Mouse (Mus musculus) layer of hippocampus, postnatal 36 days (tissue): ENCODE measurements around the gene C530025M09Rik. TPM values are rescaled to one million over a fixed set of nuclear protein-coding genes. Genes with fewer than 3 reads are reported as not detected.

ENCODE experiments used
- DNase-seq, 2 experiments: peaks; one replicate each; pipeline ENCODE4 v3.0.0; 2022
- total RNA-seq, 2 experiments: library from RNA; stranded (reverse); gene quantifications; 2 replicates each; pipeline ENCODE4 v1.2.3; 2021

The C530025M09Rik gene
- total RNA-seq: under 1 TPM; 0.55 to 0.61 TPM

DNA sequence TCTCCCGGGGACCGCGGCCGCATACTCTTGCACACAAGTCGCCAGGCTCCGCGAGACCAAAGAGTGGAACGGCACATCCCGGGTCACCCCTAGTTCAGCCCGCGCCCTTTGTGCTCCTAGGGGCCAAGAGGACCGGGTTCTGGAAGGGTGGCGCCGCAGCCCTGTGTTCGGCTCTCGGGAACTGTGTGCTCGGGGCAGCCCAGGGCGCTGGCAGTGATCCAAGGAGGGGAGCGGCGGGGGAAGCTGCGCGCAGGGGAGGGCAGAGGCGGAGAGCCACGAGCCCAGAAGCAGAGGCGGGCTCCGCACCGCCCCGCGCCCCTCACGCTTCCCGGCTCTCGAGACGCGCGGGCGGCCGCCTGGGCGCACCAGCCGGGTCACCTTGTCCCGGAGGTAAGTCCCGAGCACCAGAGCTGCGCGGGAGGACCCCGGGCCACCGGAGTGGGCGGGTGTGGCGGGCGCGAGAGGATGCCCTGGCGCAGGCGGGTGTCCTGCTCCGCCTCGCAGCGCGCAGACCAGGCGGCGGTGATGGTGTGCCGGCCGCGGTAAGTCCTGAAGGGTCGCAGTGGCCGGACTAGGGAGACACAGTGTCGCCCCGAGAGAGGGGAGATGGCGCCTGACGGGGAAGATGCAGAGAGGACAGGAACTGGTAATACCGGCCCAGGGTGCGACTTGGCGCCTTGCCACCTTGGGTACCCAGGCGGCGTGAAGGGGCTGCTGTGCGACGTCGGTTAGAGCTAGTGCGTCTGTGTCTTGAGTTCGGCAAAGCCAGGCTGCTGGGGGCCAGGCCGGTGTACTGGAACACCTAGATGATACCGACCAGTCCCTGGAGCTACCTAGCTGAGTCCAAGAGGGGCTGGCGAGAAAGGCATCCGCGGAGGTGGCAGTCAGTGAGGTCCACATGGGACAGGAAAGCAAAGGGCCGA is at the start of gene C530025M09Rik:
Gene C530025M09Rik, minus strand, starts transcription at position 678 of the 923 bp plus-strand sequence.
- DNase-seq: peak; percentile 50 to 53

DNA sequence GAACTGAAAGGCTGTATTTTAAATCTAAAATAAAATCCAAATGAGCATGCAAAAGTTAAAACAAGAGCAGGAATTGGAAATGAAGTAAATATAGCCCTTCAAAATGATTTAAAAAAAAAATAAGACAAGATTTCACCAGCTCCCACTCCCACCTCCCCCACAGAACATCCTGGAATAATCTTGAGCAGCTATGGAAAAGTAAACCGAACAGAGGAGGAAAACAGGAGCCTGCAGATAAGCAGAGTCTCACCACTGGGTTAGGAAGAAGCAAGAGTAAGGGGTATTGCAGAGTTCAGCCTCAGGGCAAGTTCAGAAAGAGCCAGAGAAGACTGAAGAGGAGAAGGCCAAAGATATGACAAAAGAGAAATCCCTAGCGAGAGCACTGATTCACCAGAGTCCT is 46.9 kb upstream of the C530025M09Rik start:
- DNase-seq: no peak

DNA sequence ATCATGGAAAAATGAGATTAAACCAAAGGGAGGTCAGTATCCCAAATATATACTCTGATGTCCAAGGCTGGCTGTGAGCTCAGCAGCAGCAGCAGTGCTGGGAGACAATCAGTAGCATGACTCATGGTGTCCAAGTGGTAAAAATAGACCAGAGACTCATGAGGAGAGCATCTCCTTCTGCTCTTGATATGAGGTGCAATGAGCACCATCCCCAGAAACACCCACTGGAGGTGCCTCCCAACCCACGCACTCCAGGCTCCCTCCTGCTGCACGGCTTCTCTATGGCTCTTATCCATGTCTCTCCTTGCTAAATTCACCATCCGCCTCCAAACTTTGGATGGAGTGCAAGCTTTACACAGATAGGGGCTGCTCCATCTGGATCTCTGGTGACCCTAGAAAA is 42.3 kb upstream of the C530025M09Rik start:
- peak; percentile 59 to 64 for DNase-seq

DNA sequence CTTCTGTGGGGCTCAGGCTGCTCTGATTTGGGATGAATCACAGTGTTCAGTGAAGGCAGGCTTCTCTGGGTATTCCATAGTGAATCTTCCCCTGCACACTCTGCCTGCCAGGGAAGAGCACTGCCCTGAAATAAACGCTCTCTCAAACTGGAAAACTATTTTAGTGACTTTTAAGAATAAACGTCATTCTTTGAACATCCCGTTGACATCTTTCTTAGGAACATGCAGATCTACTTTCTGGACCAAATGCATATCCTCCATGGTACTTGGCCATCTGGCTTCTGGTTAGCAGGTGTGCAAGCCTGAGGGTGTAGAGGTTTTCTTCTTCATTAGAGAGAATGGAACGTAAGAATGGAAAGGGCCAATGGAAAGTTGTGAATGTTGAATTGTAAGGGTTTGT is 41.5 kb upstream of the C530025M09Rik start:
- DNase-seq: no peak

DNA sequence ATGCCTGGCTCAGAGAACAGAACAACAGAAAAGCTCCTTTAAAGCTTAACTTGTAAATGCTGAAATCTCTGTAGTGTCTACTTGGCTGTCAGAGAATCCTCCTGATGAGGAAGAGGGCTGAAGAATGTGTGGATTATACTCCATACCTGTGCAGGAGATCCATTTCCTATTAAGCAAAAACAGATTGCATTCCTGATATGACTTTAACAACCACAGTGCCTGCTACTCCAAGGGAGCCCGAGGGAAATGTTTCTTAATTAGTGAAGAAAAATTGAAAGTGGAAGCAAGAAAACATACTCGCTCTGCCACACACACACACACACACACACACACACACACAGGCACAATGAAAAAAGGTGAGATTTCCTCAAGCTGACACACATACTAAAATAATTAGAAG is 39.5 kb upstream of the C530025M09Rik start:
- no peak for DNase-seq

DNA sequence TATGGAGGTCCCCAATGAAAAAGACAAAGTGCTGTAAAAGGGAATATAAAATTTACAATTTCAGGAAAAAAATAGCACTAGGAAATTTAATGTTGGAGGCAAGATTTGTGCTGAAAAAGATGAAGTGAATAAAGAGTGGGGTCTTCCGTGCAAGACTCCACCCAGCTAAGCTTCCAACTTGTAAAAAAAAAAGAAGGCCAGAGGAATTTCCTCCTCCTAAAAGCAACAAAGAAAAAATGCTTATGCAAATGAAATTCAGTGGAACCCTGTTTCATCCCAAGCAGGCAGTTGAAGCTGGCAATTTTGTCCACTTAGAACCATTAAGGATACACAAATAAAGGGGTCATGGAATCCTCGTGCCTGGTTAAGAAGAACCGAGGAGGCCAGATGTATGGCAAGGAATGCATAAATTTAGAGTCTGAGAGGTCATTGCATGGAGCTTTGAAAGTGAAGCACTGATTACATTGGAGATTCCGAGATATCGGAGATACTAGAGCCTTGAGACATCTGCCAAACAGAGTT is 35.0 kb upstream of the C530025M09Rik start:
- no peak for DNase-seq

DNA sequence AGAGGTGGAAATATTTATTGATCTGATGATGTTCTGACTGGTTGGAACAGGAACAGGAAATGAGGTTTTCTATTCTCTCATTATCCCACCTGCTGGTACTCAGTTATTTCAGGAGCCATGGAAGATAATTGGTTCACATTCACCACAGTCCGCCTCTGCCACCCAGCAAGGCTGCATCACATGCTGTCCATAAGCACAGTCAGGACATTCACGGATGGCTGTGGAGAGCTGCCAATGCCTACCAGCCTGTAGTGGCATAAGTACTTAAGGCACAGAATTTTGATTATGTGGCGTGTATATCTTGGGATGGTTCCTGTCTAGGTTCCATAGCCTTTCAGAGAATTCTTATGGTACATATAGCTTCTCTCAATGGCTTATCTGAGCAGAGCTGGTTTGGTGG is 30.0 kb upstream of the C530025M09Rik start:
- no peak for DNase-seq

DNA sequence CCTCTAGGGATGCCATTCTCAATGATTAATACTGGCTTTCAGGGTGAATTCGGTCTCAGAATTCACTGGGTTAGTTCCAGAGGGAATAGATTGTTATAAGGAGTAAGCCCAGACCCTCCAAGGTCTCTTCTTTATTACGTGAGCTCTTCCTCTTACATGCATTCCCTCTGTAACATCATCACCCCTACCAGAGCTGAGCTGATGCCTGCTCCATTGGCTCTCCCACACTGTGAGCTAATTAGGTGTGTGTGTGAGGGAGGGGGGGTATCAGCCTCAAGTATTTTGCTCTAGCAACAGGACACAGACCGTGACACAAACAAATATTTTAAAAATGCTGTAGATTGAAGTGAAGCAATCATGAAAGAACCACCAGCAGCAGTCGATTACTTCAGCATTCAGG is 17.8 kb upstream of the C530025M09Rik start:
- no peak for DNase-seq

DNA sequence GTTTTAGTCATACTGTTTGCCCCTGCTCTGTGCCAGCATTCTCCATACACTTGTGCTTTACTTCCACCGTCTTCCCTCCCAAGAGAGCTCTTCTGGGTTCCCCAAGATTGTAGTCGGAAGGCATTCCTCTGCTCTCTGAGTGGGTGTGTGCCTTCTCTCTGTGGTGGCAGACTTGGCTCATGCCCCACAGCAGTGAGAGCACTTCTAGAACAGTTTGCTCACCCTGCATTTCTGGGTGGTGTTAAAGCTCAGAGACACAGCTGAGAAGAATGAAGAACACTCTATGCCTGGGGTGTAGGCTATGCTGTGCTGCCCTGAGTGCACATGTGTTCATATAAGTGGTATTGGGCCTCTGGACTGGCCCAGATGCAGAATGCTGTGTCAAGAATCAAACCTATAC is 13.6 kb upstream of the C530025M09Rik start:
- DNase-seq: peak; percentile 18 to 27

DNA sequence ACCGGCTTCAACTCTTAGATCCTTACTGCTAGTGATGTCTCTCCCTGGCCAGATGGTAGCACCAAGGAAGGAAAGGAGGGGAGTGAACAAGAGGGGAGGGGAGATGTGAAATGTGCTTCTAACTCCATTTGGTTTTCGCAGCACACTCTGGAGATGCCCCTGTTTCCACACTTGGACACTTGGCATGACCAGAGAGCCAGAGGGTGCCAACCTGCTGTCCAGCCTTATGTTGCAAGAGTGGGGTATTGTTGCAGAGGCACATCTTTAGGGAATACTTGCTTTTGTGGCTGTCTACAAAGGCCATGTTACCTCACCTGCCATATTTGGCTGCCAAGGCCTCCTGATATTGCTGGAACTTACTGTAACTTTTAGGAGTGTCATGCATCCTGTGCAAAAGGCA is 8.7 kb upstream of the C530025M09Rik start:
- no peak for DNase-seq

DNA sequence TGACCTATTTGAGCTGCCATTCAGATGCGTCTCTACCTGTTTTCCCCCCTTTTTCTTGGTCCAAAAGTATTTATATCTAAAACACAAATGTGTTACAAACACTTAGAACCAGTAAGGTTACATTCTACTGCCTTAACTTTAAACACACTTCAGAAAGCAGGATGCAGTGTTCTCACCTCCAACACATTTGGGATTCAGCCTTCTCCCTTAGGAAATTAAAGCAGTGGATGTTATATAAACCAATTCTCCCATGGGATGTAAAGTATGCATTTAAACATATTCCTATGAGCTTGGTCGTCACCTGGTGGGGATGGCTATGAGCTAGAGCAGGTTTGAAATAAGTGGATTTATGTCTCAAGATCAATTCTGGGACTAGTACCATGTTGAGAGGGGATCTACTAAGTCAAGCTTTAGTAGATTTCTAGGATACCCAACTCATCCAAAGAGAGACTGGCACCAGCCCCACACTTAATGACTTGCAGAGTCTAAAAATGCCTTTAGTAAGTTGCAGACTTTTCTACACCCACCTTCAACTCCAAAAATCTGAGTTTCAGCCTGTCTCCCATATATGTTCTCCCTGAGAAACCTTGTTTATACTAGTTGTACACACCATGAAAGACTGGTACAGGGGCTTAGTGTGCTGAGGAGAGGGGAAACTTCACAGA is 5.6 kb upstream of the C530025M09Rik start:
- DNase-seq: no peak

DNA sequence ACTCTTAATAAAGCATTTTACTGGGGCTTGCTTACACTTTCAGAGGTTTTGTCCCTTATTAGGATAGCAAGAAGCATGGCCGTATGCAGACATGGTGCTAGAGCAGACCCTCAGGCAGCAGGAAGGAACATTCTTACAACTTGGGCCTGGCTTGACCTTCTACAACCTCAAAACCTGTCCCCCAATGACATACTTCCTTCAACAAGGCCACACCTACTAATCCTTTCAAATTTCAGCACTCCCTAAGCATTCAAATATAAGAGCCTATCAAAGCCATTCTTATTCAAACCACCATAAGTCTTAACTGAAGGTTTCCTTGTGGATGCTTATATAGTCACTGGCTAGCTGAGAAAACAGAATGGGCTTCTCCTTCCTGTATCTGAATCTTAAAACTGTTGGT is 4.1 kb upstream of the C530025M09Rik start:
- DNase-seq: no peak

DNA sequence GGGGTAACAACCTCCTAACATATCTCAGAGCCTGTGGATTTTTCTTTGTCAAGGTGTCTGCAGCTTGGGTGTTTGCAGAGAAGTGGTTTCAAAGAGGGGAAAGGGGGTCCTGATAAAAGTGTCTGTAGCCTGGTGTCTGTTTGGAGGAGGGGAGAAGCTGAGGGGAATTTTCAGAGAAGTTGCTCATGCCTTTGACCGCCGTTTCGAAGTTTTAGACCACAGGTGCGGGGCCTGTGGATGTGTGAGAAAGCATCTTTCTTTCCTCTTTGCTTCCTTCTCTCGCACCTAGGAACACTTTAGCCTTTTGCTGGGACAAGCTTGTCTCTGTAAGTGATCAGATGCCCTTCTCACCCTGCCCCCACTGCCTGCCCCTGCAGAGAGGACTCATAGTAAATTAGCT is 1.3 kb upstream of the C530025M09Rik start:
- DNase-seq: no peak

DNA sequence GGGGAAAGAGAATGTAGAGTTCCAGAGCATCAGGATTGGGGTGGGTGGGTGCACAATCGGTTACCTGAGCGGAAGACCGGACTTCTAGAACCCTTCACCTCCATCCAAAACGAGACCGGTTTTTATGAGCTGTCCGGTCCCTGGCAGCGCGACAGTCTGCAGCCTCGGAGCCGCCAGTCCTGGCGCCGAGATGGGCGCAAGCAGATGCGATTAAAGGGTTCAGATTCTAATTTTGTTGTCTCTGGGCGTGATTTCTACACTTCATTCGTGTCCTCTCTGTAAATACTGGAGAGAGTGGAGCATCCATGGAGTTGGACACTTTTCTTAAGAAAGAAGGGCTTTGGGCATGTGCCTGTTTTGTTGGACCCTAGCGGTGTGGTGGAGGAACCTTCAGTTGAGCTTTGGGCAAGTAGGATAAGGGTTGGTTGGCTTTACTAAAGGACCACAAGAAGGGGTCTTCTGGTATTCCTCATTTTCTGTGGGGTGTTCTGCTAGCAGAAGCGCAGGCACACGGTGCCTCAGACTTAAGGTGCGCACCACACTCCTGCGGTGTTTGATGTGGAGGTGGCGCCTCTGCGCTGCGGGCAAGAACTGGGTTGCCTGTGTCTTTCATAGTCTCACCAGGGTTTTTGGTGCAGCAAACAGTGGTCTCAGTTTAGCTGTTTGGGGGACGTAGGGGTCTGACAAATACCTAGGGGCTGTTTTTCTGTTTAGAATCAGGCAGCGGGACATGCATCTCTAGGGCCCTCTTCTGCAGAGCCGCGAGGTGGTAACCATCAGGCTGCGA is 639 bp upstream of the C530025M09Rik start:
- peak; percentile 40 to 41 for DNase-seq

DNA sequence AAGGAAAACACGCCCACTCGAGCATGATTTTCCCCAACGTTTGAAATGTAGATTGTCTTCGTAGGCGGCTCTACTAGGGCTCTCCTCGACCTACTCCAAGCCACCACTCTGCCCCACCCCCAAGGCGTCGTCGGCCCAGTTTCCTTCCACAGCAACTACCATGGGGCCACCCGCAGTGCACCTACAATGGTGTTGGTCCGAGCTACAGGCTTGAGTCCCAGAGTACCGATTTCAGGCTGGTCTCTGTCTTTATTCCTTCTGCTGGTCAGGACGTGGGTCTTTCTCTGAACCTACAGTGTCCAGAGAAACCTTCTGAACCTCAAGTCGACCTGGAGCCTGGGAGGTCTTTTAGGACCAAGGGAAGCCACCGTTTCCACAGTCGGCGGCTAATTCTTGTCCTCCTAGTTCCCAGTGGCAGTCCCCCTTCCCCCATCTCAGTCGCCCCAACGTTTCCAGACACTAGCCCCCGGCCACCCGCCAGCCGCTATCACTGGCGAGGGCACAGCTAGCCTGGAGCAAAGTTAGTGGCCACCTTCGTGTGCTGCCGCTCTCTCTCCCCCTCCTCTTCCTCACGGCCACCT is 968 bp downstream of the C530025M09Rik start:
- DNase-seq: no peak

DNA sequence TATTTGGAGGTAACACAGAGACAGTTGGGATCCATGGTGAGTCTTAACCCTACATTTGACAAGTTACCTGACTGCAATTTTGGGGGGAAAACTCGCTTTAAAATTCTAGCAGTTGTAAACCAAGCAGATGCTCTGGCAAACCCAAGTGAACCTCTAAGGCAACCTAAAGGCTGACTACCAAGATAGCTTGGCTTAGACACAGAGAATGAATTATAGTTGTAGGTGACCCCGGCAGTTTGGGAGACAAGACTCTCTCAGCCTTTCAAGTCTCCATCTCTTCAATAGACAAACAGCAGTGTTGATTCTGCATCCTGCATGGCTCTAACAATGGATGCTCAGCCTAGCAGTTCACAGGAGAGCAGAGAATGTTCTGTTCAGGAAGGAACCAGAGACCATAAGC is 2.1 kb downstream of the C530025M09Rik start, which contains the start of gene Syndig1:
Gene Syndig1, plus strand, starts transcription at position 301 of the 400 bp plus-strand sequence.
- no peak for DNase-seq

DNA sequence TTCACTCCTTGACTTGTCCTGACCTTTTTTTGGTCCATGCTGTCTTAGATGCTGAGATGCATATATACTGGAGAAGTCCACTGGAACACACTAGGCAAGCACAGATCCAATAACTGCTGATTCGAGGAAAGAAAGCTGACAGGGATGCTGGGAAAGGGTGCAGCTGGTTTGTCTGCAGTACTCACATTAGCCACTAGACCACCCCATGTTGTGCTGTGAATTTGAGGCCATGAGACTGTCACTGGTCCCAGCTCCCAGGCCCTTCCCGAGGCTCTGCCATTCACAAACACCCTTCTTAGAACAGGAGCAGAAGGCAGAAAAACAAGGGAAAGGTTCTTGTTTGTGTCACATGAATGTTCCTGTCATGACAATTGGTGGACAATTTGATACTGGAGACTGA is 10.8 kb downstream of the C530025M09Rik start:
- DNase-seq: no peak

DNA sequence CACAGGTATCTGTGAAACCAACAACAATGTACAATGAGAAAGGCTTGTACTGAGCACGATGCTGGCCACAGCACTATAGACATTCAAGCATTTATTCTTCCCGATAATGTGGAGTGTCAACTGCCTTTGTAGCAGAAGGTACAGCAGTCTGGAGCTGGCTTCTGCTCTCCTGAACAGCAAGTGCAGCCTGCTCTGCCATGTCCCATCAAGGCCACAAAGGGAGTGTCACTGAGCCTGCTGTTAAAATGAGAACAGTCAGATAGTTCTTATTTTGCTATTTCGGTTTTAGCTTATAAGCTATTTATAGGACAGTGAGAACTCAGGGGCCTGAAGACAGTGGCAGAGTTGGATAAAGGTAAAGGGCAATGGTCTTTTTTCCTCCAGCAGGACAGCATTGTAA is 11.3 kb downstream of the C530025M09Rik start:
- no peak for DNase-seq

DNA sequence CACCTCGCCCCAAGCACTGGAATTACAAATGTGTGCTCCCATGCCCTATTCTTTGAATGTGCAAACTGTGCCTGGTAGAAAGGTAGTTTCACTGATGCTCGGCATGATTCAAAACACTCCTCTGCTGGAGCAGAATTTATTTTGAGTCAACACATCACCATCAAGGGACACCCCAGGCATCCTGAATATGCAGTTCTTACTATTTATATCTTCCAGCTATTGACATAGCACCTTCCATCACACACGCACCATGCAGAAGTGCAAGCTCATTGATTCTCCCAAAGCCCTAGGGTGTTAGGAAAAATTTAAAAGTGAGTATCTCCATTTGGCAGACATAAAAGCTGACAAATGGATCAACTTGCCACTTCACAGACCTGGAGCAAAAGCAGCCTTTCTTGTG is 12.6 kb downstream of the C530025M09Rik start:
- DNase-seq: no peak

DNA sequence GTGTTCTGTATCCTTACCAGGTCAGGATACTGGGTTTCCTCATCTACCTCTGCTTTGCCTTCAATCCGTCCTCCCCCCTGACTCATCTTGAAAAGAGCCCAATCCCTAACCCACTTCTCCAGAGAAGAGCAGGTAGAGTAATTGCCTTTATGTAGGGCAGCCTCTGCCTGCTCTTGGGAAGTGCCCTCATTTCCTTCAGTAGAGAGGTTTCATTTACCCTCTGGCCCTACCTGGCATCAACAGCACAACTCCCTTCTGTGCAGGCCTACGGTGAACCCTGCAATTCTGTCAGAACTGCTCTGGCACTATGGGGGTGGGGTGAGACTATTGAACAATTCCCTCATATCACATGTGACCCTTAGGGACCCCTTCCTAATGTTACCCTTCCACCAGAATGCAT is 18.1 kb downstream of the C530025M09Rik start:
- no peak for DNase-seq

DNA sequence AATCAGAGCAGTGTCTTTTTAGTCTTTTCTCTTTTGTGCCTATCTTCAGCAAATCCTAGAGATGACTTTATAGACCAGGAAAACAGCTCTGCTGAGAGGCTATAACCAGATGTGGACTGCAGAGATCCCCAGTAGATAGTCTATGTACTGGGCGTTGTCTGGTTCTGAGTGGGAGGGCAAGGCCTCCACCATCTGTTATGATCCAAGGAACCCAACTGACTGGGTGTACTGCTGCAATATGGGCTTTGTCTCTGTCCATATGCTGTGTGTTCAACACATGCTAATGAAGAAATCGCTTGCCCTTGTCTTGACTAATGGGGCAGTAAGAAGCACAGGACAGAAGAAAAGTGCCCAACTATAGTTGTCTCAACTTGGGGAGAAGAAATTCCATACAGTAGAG is 25.8 kb downstream of the C530025M09Rik start:
- DNase-seq: peak in 1 of 2 experiments; percentile 12

DNA sequence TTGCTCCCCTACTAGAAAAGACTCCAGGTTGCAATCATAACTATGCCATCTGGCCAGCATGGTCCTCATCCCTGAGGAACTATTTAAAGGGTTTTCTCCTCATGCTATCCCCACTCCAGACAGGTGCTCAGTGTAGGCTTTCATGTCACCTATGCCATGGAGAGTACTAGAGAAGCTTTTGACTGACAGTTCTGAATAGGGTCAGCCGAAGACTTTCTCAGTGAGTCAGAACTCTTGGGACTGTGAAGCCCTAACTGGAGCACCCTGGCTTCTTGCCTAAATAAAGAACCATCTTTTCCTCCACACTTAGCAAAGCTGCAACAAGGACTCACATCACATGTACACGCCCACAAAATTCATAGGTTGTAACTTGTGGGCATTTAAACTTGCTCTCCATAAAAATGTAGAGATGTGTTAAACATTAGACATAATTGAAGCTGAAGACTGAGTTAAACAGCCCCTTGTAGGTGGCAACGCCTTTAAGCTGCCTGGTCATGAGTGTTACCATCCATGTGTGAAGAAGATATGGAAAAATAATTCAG is 26.3 kb downstream of the C530025M09Rik start:
- no peak for DNase-seq
